Mouse (Mus musculus): Measurements from ENCODE around the gene Lst1.

DNA sequence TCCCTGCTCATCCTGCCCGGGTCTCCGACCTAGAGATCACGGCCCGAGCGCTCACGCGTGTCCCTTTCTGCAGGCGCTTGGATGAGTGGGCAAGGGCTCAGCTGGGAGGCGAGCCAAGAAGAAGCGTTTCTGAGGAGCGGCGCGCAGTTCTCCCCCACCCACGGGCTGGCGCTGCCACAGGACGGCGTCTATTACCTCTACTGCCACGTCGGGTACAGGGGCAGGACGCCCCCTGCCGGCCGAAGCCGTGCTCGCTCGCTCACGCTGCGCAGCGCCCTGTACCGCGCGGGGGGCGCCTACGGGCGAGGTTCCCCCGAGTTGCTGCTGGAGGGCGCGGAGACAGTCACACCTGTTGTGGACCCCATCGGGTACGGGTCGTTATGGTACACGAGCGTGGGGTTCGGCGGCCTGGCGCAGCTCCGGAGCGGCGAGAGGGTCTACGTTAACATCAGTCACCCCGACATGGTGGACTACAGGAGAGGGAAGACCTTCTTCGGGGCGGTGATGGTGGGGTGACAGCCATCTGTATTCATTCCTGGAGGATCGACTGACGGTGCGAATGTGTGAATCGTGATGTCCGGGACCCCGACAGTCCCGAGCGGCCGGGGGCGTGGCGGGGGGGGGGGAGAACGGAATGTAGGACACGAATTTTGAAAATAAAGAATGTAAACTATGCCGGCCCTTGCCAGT lies 7.5 kb upstream of the Lst1 start:
- TF ChIP-seq CHD2 (IDR thresholded peaks at IDR 0.05; ENCODE audit: low read depth, low read length) (no peak), ZNF384 (IDR thresholded peaks at IDR 0.05; ENCODE audit: low read depth, low read length) (no peak), HCFC1 (IDR thresholded peaks at IDR 0.05; ENCODE audit: borderline replicate concordance, insufficient read depth, low read length) (no peak), ZC3H11A (IDR thresholded peaks at IDR 0.05; ENCODE audit: borderline replicate concordance, low read depth, low read length) (no peak), MAFK (IDR thresholded peaks at IDR 0.05; ENCODE audit: insufficient read depth, low read depth, low read length) (no peak)
